Mouse (Mus musculus) CD4-positive, CD25-positive, alpha-beta regulatory T cell, adult 2 months (primary cell): ENCODE data around the gene Cops4.

Experiments used
- DNase-seq: peaks from one replicate; pipeline ENCODE4 v3.0.0-alpha.2; 2012; ENCODE audit warnings: low read depth, low spot score

Gene Cops4

DNA sequence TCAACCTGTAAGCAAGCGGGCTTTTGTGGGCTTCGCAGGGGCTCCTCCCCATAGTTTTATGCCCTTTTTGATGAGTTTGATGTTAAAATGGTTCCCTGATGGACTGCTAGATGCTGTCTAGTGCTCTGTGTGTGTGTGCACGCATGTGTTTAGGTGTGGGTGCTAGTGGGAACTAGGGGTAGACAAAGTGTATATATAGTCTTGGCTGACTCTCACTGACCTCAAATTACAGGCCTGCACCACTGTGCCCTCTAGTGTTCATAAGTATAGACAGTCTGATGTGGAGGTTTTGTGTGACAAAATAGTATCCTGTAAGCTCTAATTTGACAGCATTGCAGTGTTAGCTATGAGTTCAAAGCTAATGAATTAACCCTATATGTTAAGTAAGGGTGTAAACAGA lies 18.5 kb downstream of the Cops4 start:
- peak; percentile 75 for DNase-seq

GRCm38 (mm10) chr5:100546294-100547080 lies 28.4 kb downstream of the Cops4 start:
- DNase-seq = peak; percentile 32

DNA sequence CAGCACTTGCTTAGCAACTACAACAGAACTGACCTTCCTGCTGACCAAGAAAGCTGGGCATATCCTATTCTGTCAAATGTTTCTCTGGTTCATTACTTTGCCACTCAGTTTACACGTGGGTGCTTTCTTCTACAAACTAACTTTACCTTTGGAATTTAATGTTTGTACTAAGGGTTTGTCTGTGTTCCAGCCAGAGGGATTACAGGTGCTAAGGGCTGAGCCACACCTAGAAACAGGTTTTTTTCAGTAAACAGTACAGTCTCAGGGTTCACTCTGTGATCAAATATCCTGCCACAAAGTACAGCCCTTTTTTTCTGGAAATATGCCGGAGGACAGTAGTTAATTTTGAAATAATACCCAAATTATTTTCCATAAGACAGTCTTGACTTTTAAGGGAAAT lies 30.1 kb downstream of the Cops4 start:
- DNase-seq = no peak

DNA sequence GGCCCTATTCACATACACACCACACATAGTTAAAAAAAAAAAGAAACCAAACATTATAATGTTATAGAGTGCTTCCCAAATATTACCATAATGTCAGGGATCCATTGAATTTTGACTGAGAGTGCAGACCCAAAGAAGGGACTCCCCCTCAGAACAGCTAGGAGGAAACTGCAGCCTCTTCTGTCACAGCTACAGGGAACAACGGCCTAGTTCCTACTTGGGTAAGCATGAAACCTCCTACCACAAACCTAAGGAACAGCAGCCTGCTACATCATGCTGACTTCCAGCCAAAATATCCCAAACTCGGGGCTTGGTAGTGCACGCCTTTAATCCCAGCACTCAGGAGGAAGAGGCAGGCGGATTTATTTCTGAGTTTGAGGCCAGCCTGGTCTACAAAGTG lies 31.2 kb downstream of the Cops4 start:
- DNase-seq = no peak

- no peak for DNase-seq
These were observed 32.0 kb downstream of the Cops4 start for GRCm38 (mm10) chr5:100550151-100550550.

GRCm38 (mm10) chr5:100551952-100552351 lies 33.8 kb downstream of the Cops4 start:
- no peak for DNase-seq

- DNase-seq = no peak
These were observed 35.3 kb downstream of the Cops4 start for GRCm38 (mm10) chr5:100553426-100553825.

DNA sequence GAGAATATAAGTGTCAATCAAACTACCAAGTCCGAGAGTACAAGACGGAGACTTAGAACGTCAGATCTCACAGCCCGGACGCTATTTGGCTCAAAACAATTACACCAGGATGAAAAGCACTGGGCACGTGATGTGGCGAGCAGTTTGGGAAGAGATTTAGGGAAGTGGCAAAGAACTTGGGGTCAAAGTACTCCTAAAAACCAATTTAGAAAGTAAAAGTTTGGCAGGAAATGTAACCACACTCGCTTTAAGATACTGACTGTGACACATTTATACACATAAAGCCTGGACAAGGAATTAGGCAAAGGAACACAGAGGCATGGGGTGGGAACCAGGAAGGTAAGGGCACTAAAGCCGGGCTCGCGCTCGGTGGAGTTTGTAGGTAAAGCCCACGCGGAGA lies 38.9 kb downstream of the Cops4 start:
- no peak for DNase-seq

DNA sequence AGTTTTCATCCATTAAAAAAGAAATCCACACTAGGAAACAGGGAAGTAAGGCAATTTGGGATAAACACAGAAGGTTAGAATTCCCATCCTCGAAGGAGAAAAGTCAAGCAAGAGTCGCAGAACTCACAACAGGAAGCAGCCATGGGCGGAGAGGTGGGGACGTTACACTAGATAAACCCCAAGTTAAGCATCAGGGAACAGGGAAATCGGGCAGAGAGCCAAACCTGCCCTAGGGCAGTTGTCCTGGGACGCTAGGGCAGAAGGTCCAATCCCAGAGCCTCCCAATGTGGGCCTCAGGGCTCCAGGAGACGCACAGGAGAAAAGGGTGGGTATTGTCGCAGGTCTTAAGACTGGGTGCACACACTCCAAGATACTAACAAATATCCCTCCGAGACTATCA lies 39.4 kb downstream of the Cops4 start:
- DNase-seq = no peak

- DNase-seq = peak; percentile 24
These were observed 40.7 kb downstream of the Cops4 start for GRCm38 (mm10) chr5:100558783-100559182.

DNA sequence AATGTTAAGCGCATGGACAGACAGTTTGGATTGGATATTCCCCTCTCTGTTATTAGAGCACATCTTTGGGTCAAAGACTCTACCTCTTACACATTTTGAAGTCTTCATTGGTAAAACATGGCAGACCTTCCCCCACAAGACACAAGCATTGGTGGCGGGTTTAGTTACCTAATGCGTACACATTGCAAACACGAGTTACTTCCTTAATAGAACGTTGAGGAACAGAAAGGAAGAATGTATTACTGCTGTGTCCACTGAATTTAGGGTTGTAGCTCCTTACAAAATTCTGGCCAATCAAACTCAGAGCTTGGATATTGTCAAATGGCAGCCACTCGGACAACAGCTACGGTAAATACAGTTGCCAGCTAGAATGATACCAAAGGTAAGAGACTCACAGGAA lies 41.2 kb downstream of the Cops4 start:
- DNase-seq = no peak

- DNase-seq = no peak
These were observed 44.6 kb downstream of the Cops4 start for GRCm38 (mm10) chr5:100562702-100563101.

- no peak for DNase-seq
These were observed 48.7 kb downstream of the Cops4 start for GRCm38 (mm10) chr5:100566798-100567197.

DNA sequence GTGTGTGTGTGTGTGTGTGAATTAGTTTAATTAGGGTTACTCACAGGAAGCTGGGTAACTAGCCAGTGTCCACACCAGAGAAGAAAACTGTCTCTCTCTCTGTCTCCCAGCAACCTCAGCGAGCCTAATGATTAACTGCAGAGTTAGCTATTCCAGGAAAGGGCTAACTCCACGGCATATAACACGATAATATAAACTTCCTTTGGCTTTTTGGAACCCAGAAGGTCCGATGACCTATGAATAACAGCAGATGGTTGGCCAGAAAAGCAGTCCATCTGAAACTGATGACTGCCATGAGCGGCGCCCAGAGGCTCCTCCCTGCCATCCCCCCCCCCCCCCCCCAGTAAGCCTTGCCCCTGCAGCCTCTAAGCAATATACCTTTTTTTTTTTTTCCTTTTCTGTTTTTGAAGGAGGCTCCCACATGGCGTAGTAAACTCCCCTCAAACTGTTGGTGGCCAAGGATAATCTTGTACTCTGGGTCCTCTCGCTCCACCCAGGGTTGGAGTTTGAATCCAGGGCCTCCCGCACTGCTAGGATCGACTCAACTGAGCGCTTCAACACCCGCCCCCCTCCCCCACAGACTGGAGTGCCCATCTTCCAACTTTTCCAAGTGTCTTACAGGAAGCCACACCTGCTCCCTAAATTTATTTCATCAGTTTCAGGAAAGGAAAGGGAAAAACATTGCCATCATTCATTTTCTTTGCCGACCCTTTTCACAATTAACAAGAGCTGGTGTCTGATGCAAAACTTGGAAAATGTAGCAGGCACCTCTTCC lies 49.3 kb downstream of the Cops4 start:
- no peak for DNase-seq

DNA sequence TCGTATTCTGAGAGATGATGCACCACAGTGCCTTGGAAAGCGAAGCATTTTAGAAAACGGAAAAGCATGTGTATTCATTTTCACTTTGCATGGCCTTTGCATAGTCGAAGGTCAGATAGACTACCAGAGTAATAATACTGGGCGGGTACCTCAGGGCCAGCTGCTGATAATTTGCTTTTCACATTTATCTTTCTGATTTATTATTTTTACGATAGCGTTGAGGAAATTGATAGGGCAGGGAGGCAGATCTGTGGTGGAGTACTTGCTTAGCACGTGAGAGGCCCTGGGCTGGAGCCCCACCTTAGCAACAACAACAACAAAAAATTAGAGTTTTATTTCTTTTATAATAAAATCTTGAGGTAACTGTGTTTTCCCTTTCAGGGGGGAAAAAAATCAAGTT lies 50.1 kb downstream of the Cops4 start:
- no peak for DNase-seq

- DNase-seq = no peak
These were observed 50.7 kb downstream of the Cops4 start for GRCm38 (mm10) chr5:100568802-100569201.

DNA sequence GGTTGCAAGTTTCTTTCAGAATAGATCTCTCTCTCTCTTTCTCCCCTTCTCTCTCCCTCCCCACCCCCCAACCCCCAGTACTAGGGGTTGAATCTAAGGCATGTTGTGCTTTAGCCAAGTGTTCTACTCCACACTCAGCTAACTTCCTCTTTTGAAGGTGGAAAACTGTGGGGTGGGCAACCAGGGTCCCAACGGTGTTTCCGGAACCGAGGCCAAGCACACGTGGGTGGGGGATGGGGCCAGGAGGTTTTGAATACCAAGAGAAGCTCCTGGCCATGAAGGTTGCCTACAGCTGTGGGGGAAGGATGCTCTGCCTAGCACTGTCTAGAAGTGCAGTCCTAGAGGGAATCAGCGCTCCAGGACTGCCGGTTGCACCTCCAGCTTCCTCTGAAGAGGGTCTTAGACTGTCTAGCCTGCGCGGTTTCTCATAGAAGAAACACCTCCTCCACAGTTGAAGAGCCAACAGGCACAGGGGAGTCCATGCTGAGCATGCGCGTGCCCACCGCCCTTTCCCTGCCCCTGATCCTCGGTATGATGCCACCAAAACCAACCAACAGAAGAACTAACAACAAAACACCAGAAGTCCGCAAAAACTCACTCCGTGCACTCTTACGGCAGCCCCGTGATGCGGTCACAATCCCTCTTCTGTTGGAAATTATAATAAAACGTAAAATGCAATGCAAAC lies 51.3 kb downstream of the Cops4 start:
- DNase-seq = peak; percentile 32

GRCm38 (mm10) chr5:100569997-100570595 lies 52.0 kb downstream of the Cops4 start:
- DNase-seq = no peak

- no peak for DNase-seq
These were observed 52.6 kb downstream of the Cops4 start for GRCm38 (mm10) chr5:100570716-100571115.

- no peak for DNase-seq
These were observed 54.0 kb downstream of the Cops4 start, which contains the start of gene Plac8 for GRCm38 (mm10) chr5:100572069-100572468. Gene Plac8 (minus strand): TSS chr5:100572245.

DNA sequence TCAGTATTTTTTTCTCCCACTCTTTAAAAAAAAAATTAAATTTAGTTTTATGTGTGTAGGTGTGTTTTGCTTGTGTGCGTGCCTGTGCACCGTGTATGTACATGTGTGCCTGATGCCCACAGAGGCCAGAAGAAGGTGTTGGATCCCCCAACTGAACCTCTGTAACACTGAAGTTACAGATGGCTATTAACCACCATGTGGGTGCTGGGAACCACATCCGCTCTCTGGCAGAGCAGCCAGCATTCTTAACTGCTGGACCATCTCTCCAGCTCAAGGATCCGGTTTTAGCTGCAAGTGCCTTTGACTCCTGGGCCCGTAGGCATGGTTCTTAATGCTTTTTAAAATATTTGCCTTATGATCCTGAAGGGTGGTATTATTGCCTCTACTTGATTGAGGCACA lies 55.1 kb downstream of the Cops4 start:
- DNase-seq = peak; percentile 27

- no peak for DNase-seq
These were observed 56.7 kb downstream of the Cops4 start for GRCm38 (mm10) chr5:100574771-100575170.
